Mouse (Mus musculus) olfactory bulb, adult 2 months (tissue): ENCODE results near the gene Dhx34.

Experiments
- CTCF ChIP-seq: fragments of 200-500 bp; IDR thresholded peaks from 2 replicates; pipeline ENCODE4 v1.5.1; 2012; ENCODE audit warnings: low read depth, mild to moderate bottlenecking, low read length, moderate library complexity; ENCODE audit not compliant: insufficient read depth
- POLR2A ChIP-seq: fragments of 200-500 bp; IDR thresholded peaks from 2 replicates; pipeline ENCODE4 v1.6.1; 2012; ENCODE audit warnings: mild to moderate bottlenecking, low read depth, low read length, moderate library complexity; ENCODE audit not compliant: insufficient read depth

DNA sequence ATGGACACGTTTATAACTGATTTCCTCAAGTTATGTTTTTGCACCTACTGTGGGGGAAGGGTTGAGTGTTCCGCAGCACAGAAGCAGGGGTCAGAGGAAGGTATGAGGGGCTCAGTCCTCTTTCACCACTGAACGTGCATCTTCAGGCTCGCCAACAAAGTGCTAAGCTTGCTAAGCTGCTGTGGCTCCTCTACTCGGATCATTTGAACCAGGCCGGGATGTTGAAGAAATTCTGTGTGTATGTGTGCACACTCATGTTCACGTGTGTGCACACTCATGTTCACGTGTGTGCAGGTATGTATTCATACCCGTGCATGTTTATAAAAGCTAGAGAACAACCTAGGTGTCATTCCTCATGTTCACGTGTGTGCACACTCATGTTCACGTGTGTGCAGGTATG lies 44.0 kb upstream of the Dhx34 start:
- no peak for TF ChIP-seq CTCF
- TF ChIP-seq POLR2A: no peak
